Mouse (Mus musculus): ENCODE results near the gene Ugt1a2.
"Not testable (repeated sequence)": the region's sequence is repeated elsewhere in the genome, so short reads cannot be mapped to it uniquely, and the experiment has no call there.

DNA sequence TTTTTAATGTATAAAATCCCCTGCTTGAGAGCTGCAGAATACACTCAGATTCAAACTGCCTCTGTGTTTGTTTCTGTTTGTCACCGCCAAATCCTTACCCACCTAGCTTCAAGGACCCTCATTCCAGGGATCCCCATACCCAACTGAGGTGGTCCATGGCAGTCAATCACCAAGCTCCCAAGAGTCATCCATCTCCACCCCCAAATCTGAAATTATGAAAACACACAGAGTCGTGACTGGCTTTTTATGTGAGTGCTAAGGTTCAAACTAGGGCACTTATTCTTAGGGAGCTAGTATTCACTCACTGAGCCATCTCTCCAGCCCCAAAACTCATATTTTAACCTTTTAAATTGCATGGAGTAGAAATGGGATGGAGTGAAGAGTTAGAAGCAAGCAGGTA, 24.9 kb downstream of the Ugt1a2 start:
- not testable (repeated sequence) for TF ChIP-seq POLR2A (IDR thresholded peaks at IDR 0.05; ENCODE audit: borderline replicate concordance, extremely low read depth, low read depth, low read length); CTCF (IDR thresholded peaks at IDR 0.05; ENCODE audit: insufficient read depth, low read length)

Data from lung, adult 2 months (tissue).